Mouse (Mus musculus) CH12.LX (cell line): ENCODE data around the gene Tnpo1. TPM values are rescaled to one million over a fixed set of nuclear protein-coding genes. Genes with fewer than 3 reads are reported as not detected.

Experiments
- DNase-seq: peaks from one replicate; pipeline ENCODE4 v3.0.0-alpha.2; 2013; ENCODE audit errors: extremely low read depth
- H3K27ac ChIP-seq: 2 replicates; pipeline ENCODE4 v1.5.1; 2012; ENCODE audit warnings: low read depth, mild to moderate bottlenecking, control low read depth, moderate library complexity; ENCODE audit not compliant: insufficient read depth
- H3K27me3 ChIP-seq: replicated peaks from 2 replicates; pipeline ENCODE3; 2012; ENCODE audit warnings: inconsistent platforms
- H3K36me3 ChIP-seq, 2 experiments: replicated peaks in 1 of 2; 2 replicates each; pipeline versions ENCODE3 to v1.6.1; 2012; ENCODE audit warnings: inconsistent platforms in 1 of 2, low read length in 1 of 2, mild to moderate bottlenecking in 1 of 2, mixed read lengths in 1 of 2, moderate library complexity in 1 of 2; ENCODE audit not compliant: control insufficient read depth in 1 of 2, insufficient read depth in 1 of 2
- H3K4me1 ChIP-seq, 2 experiments: 2 replicates each; pipeline ENCODE4 v1.6.1; 2012; ENCODE audit warnings: inconsistent platforms in 1 of 2, moderate library complexity in 1 of 2; ENCODE audit not compliant: insufficient read depth in 2 of 2, control insufficient read depth in 1 of 2
- H3K4me2 ChIP-seq: 2 replicates; pipeline ENCODE4 v1.6.1; 2012; ENCODE audit warnings: low read depth, mild to moderate bottlenecking, control low read depth; ENCODE audit not compliant: poor library complexity, insufficient read depth, severe bottlenecking
- H3K4me3 ChIP-seq, 3 experiments: fragments of 150-350 bp in 1 of 3; sonication (generic) in 1 of 3; replicated peaks in 1 of 3; 2 replicates each; pipeline versions ENCODE3 to v1.5.1; 2011 to 2012; ENCODE audit warnings: low read depth in 2 of 3, low read length in 2 of 3, mild to moderate bottlenecking in 2 of 3, moderate library complexity in 2 of 3, control low read depth in 1 of 3, improper control_type of control experiment in 1 of 3, inconsistent platforms in 1 of 3, mixed read lengths in 1 of 3; ENCODE audit not compliant: poor library complexity in 1 of 3
- H3K79me2 ChIP-seq: replicated peaks from 2 replicates; pipeline ENCODE4 v1.6.1; 2012; ENCODE audit warnings: mild to moderate bottlenecking, moderate library complexity; ENCODE audit not compliant: control insufficient read depth, poor library complexity, insufficient read depth, severe bottlenecking; ENCODE audit errors: extremely low read depth
- H3K9ac ChIP-seq: 2 replicates; pipeline ENCODE4 v1.6.1; 2012; ENCODE audit warnings: low read depth, mild to moderate bottlenecking, control low read depth, moderate library complexity; ENCODE audit not compliant: insufficient read depth
- H3K9me3 ChIP-seq: replicated peaks from 2 replicates; pipeline ENCODE3; 2012; ENCODE audit warnings: low read length, inconsistent platforms, mixed read lengths
- ELF1 ChIP-seq: IDR thresholded peaks from 2 replicates; pipeline ENCODE4 v1.6.1; 2014; ENCODE audit warnings: low read depth, mild to moderate bottlenecking, inconsistent platforms, low read length, improper control_type of control experiment
- EP300 ChIP-seq: IDR thresholded peaks from 2 replicates; pipeline ENCODE4 v1.6.1; 2011; ENCODE audit warnings: low read length, improper control_type of control experiment
- ETS1 ChIP-seq: conservative IDR thresholded peaks from 2 replicates; pipeline ENCODE4 v1.6.1; 2012; ENCODE audit warnings: low read depth, mild to moderate bottlenecking, inconsistent platforms, low read length, improper control_type of control experiment, moderate library complexity
- IRF4 ChIP-seq: IDR thresholded peaks from 2 replicates; pipeline ENCODE4 v1.6.1; 2014; ENCODE audit warnings: low read depth, mild to moderate bottlenecking, inconsistent platforms, low read length, improper control_type of control experiment
- MEF2A ChIP-seq: IDR thresholded peaks from 2 replicates; pipeline ENCODE4 v1.6.1; 2014; ENCODE audit warnings: low read depth, mild to moderate bottlenecking, inconsistent platforms, low read length, improper control_type of control experiment, borderline replicate concordance
- POLR2AphosphoS2 ChIP-seq: IDR thresholded peaks from 2 replicates; pipeline ENCODE4 v1.6.1; 2011; ENCODE audit warnings: low read depth, low read length, improper control_type of control experiment
- SIN3A ChIP-seq: IDR thresholded peaks from 2 replicates; pipeline ENCODE4 v1.6.1; 2012; ENCODE audit warnings: low read length, improper control_type of control experiment, inconsistent platforms
- TBP ChIP-seq: conservative IDR thresholded peaks from 2 replicates; pipeline ENCODE4 v1.6.1; 2011; ENCODE audit warnings: low read depth, low read length, improper control_type of control experiment
- ZNF384 ChIP-seq: IDR thresholded peaks from 2 replicates; pipeline ENCODE4 v1.6.1; 2012; ENCODE audit warnings: low read depth, low read length, improper control_type of control experiment, inconsistent platforms
- dilution Hi-C: fragments of 300-500 bp; cut with MboI; formaldehyde crosslinking; loops from 2 replicates; pipeline ENCODE4 v1.14.3; 2020; ENCODE audit warnings: low sequenced_read_pairs; ENCODE audit not compliant: extremely low pct_unique_long_range_greater_than_20kb, extremely low pct_ligation_motif_present
- in situ Hi-C: fragments of 300-500 bp; cut with MboI; formaldehyde crosslinking; loops from 3 replicates; pipeline ENCODE4 v1.14.3; 2019; ENCODE audit warnings: low sequenced_read_pairs, low pct_ligation_motif_present, low pct_unique_long_range_greater_than_20kb, mixed read lengths
- polyA plus RNA-seq: library from polyadenylated mRNA; unstranded; fragments of >175 nt; gene quantifications from 2 replicates; pipeline ENCODE4 v1.2.1, GENCODE M21; 2012; ENCODE audit warnings: low read depth; ENCODE audit not compliant: insufficient read length
- total RNA-seq, 2 experiments: library from RNA; depleted of rRNA; stranded (reverse); fragments of 300-350 nt in 1 of 2; fragments of >200 nt in 1 of 2; gene quantifications; 2 replicates each; pipeline ENCODE4 v1.2.3; 2012 to 2014

Gene Tnpo1
- total and polyA plus RNA-seq, 3 experiments = 93.6 to 105 (median 95.9) TPM

DNA sequence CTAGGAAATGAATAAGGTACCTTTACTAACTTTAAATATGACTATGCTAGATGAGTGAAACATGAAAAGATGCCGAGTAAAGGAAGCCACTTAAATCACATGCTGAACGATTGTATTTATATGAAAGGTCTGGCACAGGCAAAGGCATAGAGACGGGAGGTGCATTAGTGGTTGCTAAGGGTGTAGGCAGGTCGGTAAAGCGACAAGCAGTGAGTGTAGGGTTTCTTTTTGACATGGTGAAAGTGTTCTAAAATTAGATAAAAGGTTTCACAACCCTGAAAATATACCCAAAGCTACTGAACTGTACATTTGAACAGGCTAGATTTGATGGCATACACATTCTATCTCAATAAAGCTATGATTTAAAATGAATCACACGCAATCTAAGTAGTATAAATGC lies 10.9 kb upstream of the Tnpo1 start:
- H3K27ac ChIP-seq = no peak overlapping the region
- H3K27me3 ChIP-seq = no peaks in the 10 kb centered on the region
- H3K4me3 ChIP-seq = no peak overlapping the region
- H3K9ac ChIP-seq = no peak overlapping the region
- H3K9me3 ChIP-seq = peaks cover 5% of the 10 kb centered on the region
- dilution Hi-C loops = no loop called here
- H3K4me1 ChIP-seq = peaks cover 0 to 24% of the 10 kb centered on the region in 2 experiments; a peak in 2 of 4 replicates
- H3K36me3 ChIP-seq = no peaks in the 10 kb centered on the region
- DNase-seq = peak; percentile 34
- H3K79me2 ChIP-seq = no peaks in the 10 kb centered on the region
- TF ChIP-seq MEF2A (peak; percentile 80), IRF4 (peak; percentile 66), EP300 (peak; percentile 42; the same call in 1 of the 2 replicates), SIN3A (0 out of 2 replicates have a peak, but pooled peaks have one; percentile 31), ELF1 (no peak)
- in situ Hi-C loops = no loop called here
- no peak overlapping the region for H3K4me2 ChIP-seq

DNA sequence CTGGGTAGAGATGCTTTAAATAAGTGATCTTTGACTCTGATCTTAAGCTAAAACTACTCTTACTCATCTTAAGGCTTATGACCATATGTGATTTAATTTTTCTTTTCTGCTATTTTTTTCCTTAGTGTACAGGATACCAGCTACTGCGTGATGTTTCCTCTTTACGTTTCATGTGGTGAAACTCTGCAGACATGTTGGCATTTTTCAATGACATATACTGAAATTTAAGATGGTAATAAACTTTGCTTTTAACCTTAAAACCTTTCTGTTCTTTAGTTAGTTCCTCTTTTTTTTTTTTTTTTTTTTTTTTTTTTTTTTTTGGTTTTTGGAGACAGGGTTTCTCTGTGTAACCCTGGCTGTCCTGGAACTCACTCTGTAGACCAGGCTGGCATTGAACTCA lies 2.7 kb upstream of the Tnpo1 start:
- no peak overlapping the region for H3K4me3 ChIP-seq
- dilution Hi-C loops (no loop called here), in situ Hi-C loops (no loop called here)
- no peaks in the 10 kb centered on the region for H3K27me3 ChIP-seq
- no peak for DNase-seq
- peaks cover 6% of the 10 kb centered on the region for H3K9me3 ChIP-seq
- H3K36me3 ChIP-seq = peaks cover 0 to 2% of the 10 kb centered on the region in 2 experiments
- H3K79me2 ChIP-seq = peaks cover 11% of the 10 kb centered on the region
- no peak overlapping the region for H3K9ac ChIP-seq
- no peak overlapping the region for H3K27ac ChIP-seq
- no peak overlapping the region for H3K4me2 ChIP-seq
- peaks cover 0 to 16% of the 10 kb centered on the region in 2 experiments; a peak in 2 of 4 replicates for H3K4me1 ChIP-seq
- TF ChIP-seq ETS1 (no peak), ZNF384 (peak; percentile 78)

GRCm38 (mm10) chr13:98926958-98927242 lies 716 bp upstream of the Tnpo1 start:
- Histone ChIP-seq H3K4me3 (peak overlapping the region in 2 of 3 experiments; percentile 46 to 94), H3K4me2 (peak overlapping the region; percentile 56), H3K9ac (peak overlapping the region; percentile 98), H3K36me3 (peaks cover 0 to 11% of the 10 kb centered on the region in 2 experiments), H3K27ac (no peak overlapping the region), H3K27me3 (no peaks in the 10 kb centered on the region), H3K4me1 (peaks cover 0 to 17% of the 10 kb centered on the region in 2 experiments; a peak in 2 of 4 replicates), H3K9me3 (no peaks in the 10 kb centered on the region), H3K79me2 (peaks cover 11% of the 10 kb centered on the region)
- TF ChIP-seq TBP (peak; percentile 83), POLR2AphosphoS2 (no peak)
- dilution Hi-C loops = no loop called here
- in situ Hi-C loops = no loop called here
- DNase-seq = no peak
